Mouse (Mus musculus): ENCODE results near the gene Olfr688. TPM values are rescaled to one million over a fixed set of nuclear protein-coding genes. Genes with fewer than 3 reads are reported as not detected.

The Olfr688 gene
- polyA plus RNA-seq, 1 experiment from 2014 or later = not detected

DNA sequence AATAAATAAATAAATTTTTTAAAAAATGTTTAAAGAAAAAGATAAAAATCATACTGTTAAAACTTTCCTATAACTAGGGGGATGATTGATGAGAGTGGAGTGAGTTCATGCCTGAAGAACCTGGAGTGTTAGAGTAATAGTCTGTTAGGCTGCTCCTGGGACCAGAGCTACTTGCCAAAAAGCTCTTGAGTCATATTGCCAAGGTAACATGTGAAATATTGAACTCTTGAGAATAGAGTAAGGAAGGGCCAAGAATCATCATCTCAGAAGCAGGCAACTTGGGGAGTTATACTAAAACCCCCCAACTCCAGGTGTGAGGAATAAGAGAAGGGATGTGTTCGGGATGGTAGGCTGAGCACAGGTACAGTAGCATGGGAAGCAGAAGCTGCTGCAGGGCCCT lies 23.0 kb downstream of the Olfr688 start, which contains the start of gene Olfr689:
TSS of gene Olfr689 (plus strand) at position 301 of the 400 bp plus-strand sequence.
- Histone ChIP-seq H3K4me1 (replicated peaks; ENCODE audit: control insufficient read depth, insufficient read depth) (no peaks in the 10 kb centered on the region), H3K36me3 (ENCODE audit: control insufficient read depth, insufficient read depth, low read length) (no peaks in the 10 kb centered on the region), H3K27ac (replicated peaks) (no peak within 1 kb of the TSS), H3K9ac (ENCODE audit: low read length) (no peak within 1 kb of the TSS), H3K9me3 (ENCODE audit: control insufficient read depth, low read length) (no peaks in the 10 kb centered on the region), H3K4me2 (replicated peaks; ENCODE audit: low read depth) (no peak within 1 kb of the TSS), H3K4me3 (ENCODE audit: low read depth, low read length) (no peak within 1 kb of the TSS), H3K27me3 (ENCODE audit: control insufficient read depth, insufficient read depth, low read length) (no peaks in the 10 kb centered on the region)
- ATAC-seq (ENCODE audit: low FRiP score, low TSS enrichment) = no peak
- TF ChIP-seq CTCF (IDR thresholded peaks at IDR 0.05; ENCODE audit: low read depth) = no peak
- 82% methylated on average over 1 of the region's 1 CpGs for WGBS
- no peak for DNase-seq (ENCODE audit: low spot score)

DNA sequence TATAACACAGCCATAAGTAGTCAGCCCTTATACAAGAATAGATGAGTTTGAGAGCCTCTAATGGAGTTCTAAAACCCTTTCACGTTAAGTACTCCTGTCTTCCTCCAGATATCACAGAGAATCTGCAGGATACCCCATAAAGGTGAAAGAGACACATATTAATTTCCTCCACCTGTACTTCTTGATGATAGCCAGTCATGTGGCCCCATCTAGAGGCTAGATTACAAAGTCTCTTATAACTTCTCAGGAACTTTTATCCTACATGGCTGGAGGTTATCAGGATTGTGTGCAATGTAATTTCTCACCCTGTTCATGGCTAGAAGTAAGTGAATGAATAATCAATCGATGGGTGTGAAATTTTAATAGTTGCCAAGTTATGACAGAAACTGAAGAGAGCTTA lies 37.4 kb downstream of the Olfr688 start:
- WGBS = 62% methylated on average over 2 of the region's 2 CpGs
- H3K4me2 ChIP-seq (replicated peaks; ENCODE audit: low read depth) = no peak overlapping the region
- ATAC-seq (ENCODE audit: low FRiP score, low TSS enrichment) (no peak), DNase-seq (ENCODE audit: low spot score) (no peak)
- H3K27ac ChIP-seq (replicated peaks) = no peak overlapping the region
- H3K9me3 ChIP-seq (ENCODE audit: control insufficient read depth, low read length) = no peaks in the 10 kb centered on the region
- TF ChIP-seq CTCF (IDR thresholded peaks at IDR 0.05; ENCODE audit: low read depth) = peak; percentile 28; the same call in 1 of the 2 replicates
- TF ChIP-seq EP300 (optimal IDR thresholded peaks at IDR 0.05) = no peak
- H3K27me3 ChIP-seq (ENCODE audit: control insufficient read depth, insufficient read depth, low read length) = no peaks in the 10 kb centered on the region
- H3K4me1 ChIP-seq (replicated peaks; ENCODE audit: control insufficient read depth, insufficient read depth) = no peaks in the 10 kb centered on the region
- H3K4me3 ChIP-seq (ENCODE audit: low read depth, low read length) = no peak overlapping the region
- no peaks in the 10 kb centered on the region for H3K36me3 ChIP-seq (ENCODE audit: control insufficient read depth, insufficient read depth, low read length)
- no peak overlapping the region for H3K9ac ChIP-seq (ENCODE audit: low read length)

DNA sequence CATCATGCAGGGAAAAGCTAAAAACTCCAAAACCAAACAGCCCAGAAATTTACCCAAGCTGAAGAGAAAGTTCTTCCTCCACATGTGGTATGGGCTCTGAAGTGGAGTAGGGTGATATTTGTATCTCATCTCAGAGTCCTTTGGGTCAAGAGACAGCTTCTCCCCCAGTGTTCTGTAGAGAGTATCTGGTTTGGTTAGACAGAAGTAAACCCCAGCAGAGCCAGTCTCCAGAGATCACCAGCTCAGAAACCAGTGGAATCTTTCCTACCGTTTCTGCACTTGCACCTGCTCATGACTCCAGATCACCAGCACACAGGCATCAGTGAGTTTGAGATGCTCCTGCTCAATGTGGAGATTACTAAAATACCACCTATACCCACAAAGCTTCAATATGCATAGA lies 46.1 kb downstream of the Olfr688 start, which contains the start of gene Olfr690:
TSS of gene Olfr690 (minus strand) at position 101 of the 400 bp plus-strand sequence.
- WGBS = 91% methylated on average over 1 of the region's 1 CpGs
- DNase-seq (ENCODE audit: low spot score) = no peak
- H3K9ac ChIP-seq (ENCODE audit: low read length) = no peak within 1 kb of the TSS
- no peak within 1 kb of the TSS for H3K4me2 ChIP-seq (replicated peaks; ENCODE audit: low read depth)
- no peaks in the 10 kb centered on the region for H3K9me3 ChIP-seq (ENCODE audit: control insufficient read depth, low read length)
- H3K27me3 ChIP-seq (ENCODE audit: control insufficient read depth, insufficient read depth, low read length) = no peaks in the 10 kb centered on the region
- no peak for ATAC-seq (ENCODE audit: low FRiP score, low TSS enrichment)
- H3K4me3 ChIP-seq (ENCODE audit: low read depth, low read length) = no peak within 1 kb of the TSS
- H3K36me3 ChIP-seq (ENCODE audit: control insufficient read depth, insufficient read depth, low read length) = no peaks in the 10 kb centered on the region
- H3K27ac ChIP-seq (replicated peaks) = no peak within 1 kb of the TSS
- no peak for TF ChIP-seq CTCF (IDR thresholded peaks at IDR 0.05; ENCODE audit: low read depth)
- TF ChIP-seq EP300 (optimal IDR thresholded peaks at IDR 0.05) = no peak
- H3K4me1 ChIP-seq (replicated peaks; ENCODE audit: control insufficient read depth, insufficient read depth) = no peaks in the 10 kb centered on the region

Other genes with a start within 250 kb of the Olfr688 start
- gene Olfr677, start 236.7 kb upstream of the Olfr688 start, polyA plus RNA-seq (2015; fragmentation: Nextera tagmentation; extraction: Ambion mirVana) = not detected in 2 replicates
- gene Olfr678, start 223.6 kb upstream of the Olfr688 start, polyA plus RNA-seq (2015; fragmentation: Nextera tagmentation; extraction: Ambion mirVana) = not detected in 2 replicates
- gene Olfr679, start 206.9 kb upstream of the Olfr688 start, polyA plus RNA-seq (2015; fragmentation: Nextera tagmentation; extraction: Ambion mirVana) = not detected in 2 replicates
- gene Olfr680-ps1, start 195.3 kb upstream of the Olfr688 start, polyA plus RNA-seq (2015; fragmentation: Nextera tagmentation; extraction: Ambion mirVana) = not detected in 2 replicates
- 0.02 TPM in 1 of 2 replicates, not detected in the other for gene Olfr681, start 171.3 kb upstream of the Olfr688 start, polyA plus RNA-seq (2015; fragmentation: Nextera tagmentation; extraction: Ambion mirVana)
- gene Olfr683, start 141.1 kb upstream of the Olfr688 start, polyA plus RNA-seq (2015; fragmentation: Nextera tagmentation; extraction: Ambion mirVana) = not detected in 2 replicates
- gene Olfr684, start 124.4 kb upstream of the Olfr688 start, polyA plus RNA-seq (2015; fragmentation: Nextera tagmentation; extraction: Ambion mirVana) = not detected in 2 replicates
- not detected in 2 replicates for gene Olfr685, start 102.1 kb upstream of the Olfr688 start, polyA plus RNA-seq (2015; fragmentation: Nextera tagmentation; extraction: Ambion mirVana)
- gene Olfr686, start 80.6 kb upstream of the Olfr688 start, polyA plus RNA-seq (2015; fragmentation: Nextera tagmentation; extraction: Ambion mirVana) = not detected in 2 replicates
- 0.04 TPM in 1 of 2 replicates, not detected in the other for gene Olfr689, start 23.1 kb downstream of the Olfr688 start, polyA plus RNA-seq (2015; fragmentation: Nextera tagmentation; extraction: Ambion mirVana)
- gene Olfr690, start 46.0 kb downstream of the Olfr688 start, polyA plus RNA-seq (2015; fragmentation: Nextera tagmentation; extraction: Ambion mirVana) = not detected in 2 replicates
- gene Olfr691, start 54.2 kb downstream of the Olfr688 start, polyA plus RNA-seq (2015; fragmentation: Nextera tagmentation; extraction: Ambion mirVana) = not detected in 2 replicates
- gene Olfr692, start 80.1 kb downstream of the Olfr688 start, polyA plus RNA-seq (2015; fragmentation: Nextera tagmentation; extraction: Ambion mirVana) = not detected in 2 replicates
- not detected in 2 replicates for gene Gm5901, start 86.9 kb downstream of the Olfr688 start, polyA plus RNA-seq (2015; fragmentation: Nextera tagmentation; extraction: Ambion mirVana)
- gene Fam160a2, start 112.0 kb downstream of the Olfr688 start, polyA plus RNA-seq (2015; fragmentation: Nextera tagmentation; extraction: Ambion mirVana) = 18.5 and 20.6 TPM in 2 replicates
- not detected in 2 replicates for gene Cnga4, start 116.5 kb downstream of the Olfr688 start, polyA plus RNA-seq (2015; fragmentation: Nextera tagmentation; extraction: Ambion mirVana)
- 3.3 and 3.6 TPM in 2 replicates for gene Cckbr, start 137.6 kb downstream of the Olfr688 start, polyA plus RNA-seq (2015; fragmentation: Nextera tagmentation; extraction: Ambion mirVana)
- 163 and 184 TPM in 2 replicates for gene Cavin3, start 194.2 kb downstream of the Olfr688 start, polyA plus RNA-seq (2015; fragmentation: Nextera tagmentation; extraction: Ambion mirVana)